Comparison of ENCODE assay signal across 19 mouse cellular contexts in the genomic region with DNA sequence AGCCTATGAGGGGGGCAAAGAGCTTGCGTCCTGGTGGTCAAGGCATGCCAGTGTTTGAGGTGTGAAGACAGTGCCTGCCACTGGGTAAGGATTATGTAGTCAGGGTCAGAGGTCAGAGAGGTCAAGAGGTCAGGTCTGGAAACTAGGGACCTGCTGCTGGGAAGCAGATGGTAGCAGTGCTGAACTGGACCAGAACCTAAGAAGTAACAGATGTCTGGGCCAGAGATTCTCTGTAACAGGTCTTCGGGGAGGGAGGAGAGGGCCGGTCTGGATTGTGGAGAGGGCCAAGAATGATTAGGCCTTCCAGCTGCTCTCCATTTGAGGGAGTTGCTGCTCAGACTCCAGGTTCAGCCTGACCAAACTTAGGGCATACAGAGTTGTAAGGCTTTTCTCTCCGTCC.
DNase-seq lines count a peak whose midpoint lies in the region; ATAC-seq lines count a peak whose summit lies in the region.
"Had no signal": no experiment of that assay in that cellular context is flagged by ENCODE, and none has a peak within 500 bp of the region (broad histone marks: within the 10 kb centered on the region; RNA-seq: fewer than 3 reads in every experiment).

No protein-coding gene starts in this region.

- H3K27me3 ChIP-seq in neural tube, embryonic 13.5 days: peaks cover 9% of the 10 kb centered on the region; the same call in 1 of the 2 replicates
- H3K27me3 ChIP-seq in neural tube, embryonic 15.5 days (replicated peaks): 0 out of 2 replicates have a peak, but pooled peaks cover 7% of the 10 kb centered on the region
- peaks cover 13% of the 10 kb centered on the region; the same call in 1 of the 2 replicates for H3K27me3 ChIP-seq in heart, embryonic 10.5 days (ENCODE audit: insufficient read depth, poor library complexity, severe bottlenecking)
- H3K27me3 ChIP-seq: embryonic facial prominence, embryonic 12.5 days; forebrain, embryonic 15.5 days; heart, embryonic 15.5 days; hindbrain, embryonic 15.5 days; Patski had no signal

- 66% methylated on average over 4 of the region's 4 CpGs for WGBS in neural tube, embryonic 13.5 days
- WGBS in neural tube, embryonic 15.5 days: 80% methylated on average over 4 of the region's 4 CpGs
- 70% methylated on average over 4 of the region's 4 CpGs for WGBS in heart, embryonic 10.5 days

- no peaks in the 10 kb centered on the region for H3K9me3 ChIP-seq in neural tube, embryonic 13.5 days
- no peaks in the 10 kb centered on the region for H3K9me3 ChIP-seq in neural tube, embryonic 15.5 days (replicated peaks)
- H3K9me3 ChIP-seq in heart, embryonic 10.5 days: no peaks in the 10 kb centered on the region
- H3K9me3 ChIP-seq: embryonic facial prominence, embryonic 12.5 days; forebrain, embryonic 15.5 days; heart, embryonic 15.5 days; hindbrain, embryonic 15.5 days had no signal

- H3K9ac ChIP-seq in neural tube, embryonic 13.5 days: no peak overlapping the region
- H3K9ac ChIP-seq in neural tube, embryonic 15.5 days (replicated peaks): no peak overlapping the region
- H3K9ac ChIP-seq: embryonic facial prominence, embryonic 12.5 days; forebrain, embryonic 15.5 days; heart, embryonic 15.5 days; hindbrain, embryonic 15.5 days had no signal

- ATAC-seq in neural tube, embryonic 13.5 days (ENCODE audit: low read depth): no peak
- no peak for ATAC-seq in neural tube, embryonic 15.5 days (ENCODE audit: low FRiP score)
- ATAC-seq: activated CD4-positive, CD25-positive, alpha-beta regulatory T cell, adult 4 months; forebrain, embryonic 15.5 days; intestine, embryonic 16.5 days; Patski had no signal

- no peaks in the 10 kb centered on the region for H3K36me3 ChIP-seq in neural tube, embryonic 13.5 days
- H3K36me3 ChIP-seq in neural tube, embryonic 15.5 days: no peaks in the 10 kb centered on the region
- no peaks in the 10 kb centered on the region for H3K36me3 ChIP-seq in heart, embryonic 10.5 days
- H3K36me3 ChIP-seq: embryonic facial prominence, embryonic 12.5 days; forebrain, embryonic 15.5 days; heart, embryonic 15.5 days; hindbrain, embryonic 15.5 days had no signal

- H3K4me1 ChIP-seq in neural tube, embryonic 13.5 days (replicated peaks): peaks cover 6% of the 10 kb centered on the region
- peaks cover 2% of the 10 kb centered on the region for H3K4me1 ChIP-seq in neural tube, embryonic 15.5 days
- H3K4me1 ChIP-seq in heart, embryonic 10.5 days: no peaks in the 10 kb centered on the region
- H3K4me1 ChIP-seq: embryonic facial prominence, embryonic 12.5 days; heart, embryonic 15.5 days had no signal

- no peak overlapping the region for H3K4me3 ChIP-seq in neural tube, embryonic 13.5 days
- H3K4me3 ChIP-seq in neural tube, embryonic 15.5 days (replicated peaks): no peak overlapping the region
- no peak overlapping the region for H3K4me3 ChIP-seq in heart, embryonic 10.5 days
- H3K4me3 ChIP-seq: embryonic facial prominence, embryonic 12.5 days; forebrain, embryonic 15.5 days; heart, embryonic 15.5 days; hindbrain, embryonic 15.5 days had no signal

- H3K4me2 ChIP-seq in neural tube, embryonic 13.5 days: no peak overlapping the region
- no peak overlapping the region for H3K4me2 ChIP-seq in neural tube, embryonic 15.5 days
- H3K4me2 ChIP-seq: embryonic facial prominence, embryonic 12.5 days; forebrain, embryonic 15.5 days; heart, embryonic 11.5 days; heart, embryonic 15.5 days; hindbrain, embryonic 15.5 days had no signal

- peak; percentile 40 to 47 for DNase-seq in cerebellum, adult 18-20 months
- no peak for DNase-seq in cerebellum, postnatal 4 days (ENCODE audit: low spot score in 2 of 2)
- peak; percentile 59 to 62 for DNase-seq in cerebellum, postnatal 10 days
- DNase-seq in heart, embryonic 10.5 days (ENCODE audit: low spot score): no peak
- DNase-seq: adrenal gland, postnatal 14 days; gastrocnemius, postnatal 10 days; heart, adult 18-20 months; heart, postnatal 14 days; kidney, adult 2 months had no signal

- H3K27ac ChIP-seq in neural tube, embryonic 13.5 days (replicated peaks): peak overlapping the region; percentile 20; the same call in 1 of the 2 replicates
- no peak overlapping the region for H3K27ac ChIP-seq in neural tube, embryonic 15.5 days (replicated peaks)
- no peak overlapping the region for H3K27ac ChIP-seq in heart, embryonic 10.5 days
- H3K27ac ChIP-seq: embryonic facial prominence, embryonic 12.5 days; forebrain, embryonic 15.5 days; heart, embryonic 15.5 days; hindbrain, embryonic 15.5 days had no signal

Comparison
In these comparisons a context has a peak if more than half of its experiments do, and no peak if none do; other contexts are left out.
1. DNase-seq: peak in cerebellum, adult 18-20 months (2 of 2) and cerebellum, postnatal 10 days (2 of 2); none in cerebellum, postnatal 4 days (0 of 2) and heart, embryonic 10.5 days (single experiment).